Mouse (Mus musculus) lung, postnatal 0 days (tissue): Measurements from ENCODE around the gene Csf1.

Source experiments
- CTCF ChIP-seq: IDR thresholded peaks from 2 replicates; pipeline ENCODE4 v1.5.1; 2016; ENCODE audit warnings: antibody characterized with exemption, mild to moderate bottlenecking
- EP300 ChIP-seq: IDR thresholded peaks from 2 replicates; pipeline ENCODE4 v1.6.1; 2016; ENCODE audit warnings: antibody characterized with exemption, mild to moderate bottlenecking, control low read depth

DNA sequence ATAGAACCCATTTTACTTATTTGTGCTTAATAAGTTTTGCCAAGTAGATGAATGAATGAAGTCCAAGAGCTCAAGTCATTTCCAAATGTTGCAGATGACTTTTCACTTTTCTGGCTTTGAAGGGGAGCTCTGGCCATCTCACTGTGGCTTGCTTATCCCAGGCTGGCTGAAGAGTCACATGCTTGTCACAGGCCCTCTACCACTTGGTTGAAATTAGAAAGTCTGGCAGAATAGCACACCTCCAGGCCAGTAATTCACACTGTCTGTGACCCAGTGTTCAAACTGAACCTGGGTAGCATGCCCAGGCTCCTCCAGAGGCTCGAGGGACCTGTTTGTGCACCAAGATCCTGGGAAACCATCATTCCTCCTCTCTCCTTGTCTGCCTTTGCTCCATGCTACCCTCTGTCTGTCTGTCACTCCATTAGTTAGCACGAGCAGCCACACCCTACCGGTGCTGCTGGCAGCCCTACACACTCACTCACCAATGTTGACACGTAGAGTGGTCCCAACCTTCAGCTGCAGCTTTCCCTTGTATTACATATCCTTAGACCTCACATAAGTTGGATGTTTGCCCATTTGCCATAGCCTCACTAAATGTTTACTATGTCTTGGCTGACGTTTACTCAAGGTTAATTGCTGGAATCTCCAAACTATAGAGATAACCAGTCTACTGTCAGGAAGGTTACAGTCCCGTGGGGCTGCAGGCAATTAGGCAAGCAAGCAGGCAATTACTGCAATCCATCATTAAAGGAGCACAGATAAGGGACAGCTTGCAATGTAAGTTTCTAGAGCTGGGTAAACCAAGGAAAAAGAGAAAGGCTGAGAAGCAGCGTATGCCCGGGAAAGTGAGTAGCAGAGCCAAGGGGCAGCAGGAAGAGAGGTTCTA, 8.1 kb upstream of the Csf1 start:
- no peak for TF ChIP-seq CTCF
- TF ChIP-seq EP300: no peak
